Mouse (Mus musculus) frontal cortex, postnatal 25 days (tissue): Measurements from ENCODE around the gene Gm20481.
"Not testable (repeated sequence)": the region's sequence is repeated elsewhere in the genome, so short reads cannot be mapped to it uniquely, and the experiment has no call there.

ENCODE experiments used
- DNase-seq, 2 experiments: peaks; one replicate each; pipeline ENCODE4 v3.0.0; 2022; ENCODE audit warnings: low spot score in 2 of 2

Gene Gm20481

GRCm38 (mm10) chr17:34951636-34952377 lies 17.9 kb upstream of the Gm20481 start:
- DNase-seq, result peak in 1 of 2 experiments; percentile 35

- peak; percentile 54 to 70 for DNase-seq
Observed at GRCm38 (mm10) chr17:34952378-34953040, 17.2 kb upstream of the Gm20481 start.

- no peak for DNase-seq
Observed at GRCm38 (mm10) chr17:34953258-34953657, 16.5 kb upstream of the Gm20481 start.

- DNase-seq, result no peak
Observed at GRCm38 (mm10) chr17:34953904-34954303, 15.8 kb upstream of the Gm20481 start.

- DNase-seq, result no peak
Observed at GRCm38 (mm10) chr17:34954831-34955230, 14.9 kb upstream of the Gm20481 start.

GRCm38 (mm10) chr17:34955884-34956283 lies 13.8 kb upstream of the Gm20481 start:
- DNase-seq, result no peak

GRCm38 (mm10) chr17:34956340-34956739 lies 13.4 kb upstream of the Gm20481 start:
- no peak for DNase-seq

GRCm38 (mm10) chr17:34957291-34957690 lies 12.4 kb upstream of the Gm20481 start:
- not testable (repeated sequence) for DNase-seq

- DNase-seq, result not testable (repeated sequence)
Observed at GRCm38 (mm10) chr17:34957966-34958365, 11.7 kb upstream of the Gm20481 start.

GRCm38 (mm10) chr17:34958734-34959129 lies 11.0 kb upstream of the Gm20481 start:
- DNase-seq, result not testable (repeated sequence)

GRCm38 (mm10) chr17:34959130-34959778 lies 10.5 kb upstream of the Gm20481 start, which contains the start of gene Hspa1b:
TSS of gene Hspa1b (minus strand) at chr17:34959238.
- DNase-seq, result peak; percentile 66 to 71

- DNase-seq, result no peak
Observed at GRCm38 (mm10) chr17:34959881-34960515, 9.7 kb upstream of the Gm20481 start.

GRCm38 (mm10) chr17:34960702-34961493 lies 8.8 kb upstream of the Gm20481 start:
- DNase-seq, result no peak

- no peak for DNase-seq
Observed at GRCm38 (mm10) chr17:34962125-34962524, 7.6 kb upstream of the Gm20481 start.

GRCm38 (mm10) chr17:34962841-34963240 lies 6.9 kb upstream of the Gm20481 start:
- DNase-seq, result no peak

GRCm38 (mm10) chr17:34964640-34965049 lies 5.1 kb upstream of the Gm20481 start:
- no peak for DNase-seq

GRCm38 (mm10) chr17:34965627-34966026 lies 4.1 kb upstream of the Gm20481 start:
- no peak for DNase-seq

GRCm38 (mm10) chr17:34970850-34971249 lies 1.1 kb downstream of the Gm20481 start:
- not testable (repeated sequence) for DNase-seq

GRCm38 (mm10) chr17:34971694-34972068 lies 2.0 kb downstream of the Gm20481 start:
- not testable (repeated sequence) for DNase-seq

- DNase-seq, result peak; percentile 59 to 62
Observed at GRCm38 (mm10) chr17:34972069-34972749, 2.5 kb downstream of the Gm20481 start, which contains the start of the genes Hspa1a and Hspa1l. TSS of gene Hspa1a (minus strand) at chr17:34972156. TSS of gene Hspa1l (plus strand) at chr17:34972703.
